Mouse (Mus musculus): ENCODE data around the gene Grik5. TPM values are rescaled to one million over a fixed set of nuclear protein-coding genes. Genes with fewer than 3 reads are reported as not detected.
A peak's percentile ranks its signal among the peaks of the same experiment; 100 is the strongest.
"Not testable (repeated sequence)": the region's sequence is repeated elsewhere in the genome, so short reads cannot be mapped to it uniquely, and the experiment has no call there.

Grik5 gene
- polyA plus RNA-seq, 1 experiment from 2014 or later: 12.8 TPM

DNA sequence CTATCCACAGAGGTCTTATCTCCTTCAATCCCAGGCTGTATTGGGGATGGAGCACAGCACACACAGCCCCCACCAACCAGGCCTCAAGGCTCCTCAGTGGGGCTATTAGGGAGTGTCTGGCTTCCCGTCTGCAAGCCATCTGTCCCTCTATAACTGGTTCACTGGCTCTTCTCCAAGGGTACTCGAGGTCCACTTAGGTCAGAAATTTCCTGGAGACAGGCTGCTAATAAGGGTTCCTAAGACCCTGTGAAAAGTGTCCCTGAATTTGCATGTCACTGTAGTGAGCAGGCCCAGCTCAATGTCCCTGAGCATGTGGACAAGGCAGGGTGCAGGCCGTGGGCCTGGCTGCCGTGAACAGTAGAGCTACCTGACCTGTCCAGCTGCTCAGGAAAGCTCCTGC, 15.2 kb downstream of the Grik5 start:
- H3K27ac ChIP-seq: no peak overlapping the region
- 82% methylated on average over 4 of the region's 4 CpGs for WGBS
- no peak for ATAC-seq

DNA sequence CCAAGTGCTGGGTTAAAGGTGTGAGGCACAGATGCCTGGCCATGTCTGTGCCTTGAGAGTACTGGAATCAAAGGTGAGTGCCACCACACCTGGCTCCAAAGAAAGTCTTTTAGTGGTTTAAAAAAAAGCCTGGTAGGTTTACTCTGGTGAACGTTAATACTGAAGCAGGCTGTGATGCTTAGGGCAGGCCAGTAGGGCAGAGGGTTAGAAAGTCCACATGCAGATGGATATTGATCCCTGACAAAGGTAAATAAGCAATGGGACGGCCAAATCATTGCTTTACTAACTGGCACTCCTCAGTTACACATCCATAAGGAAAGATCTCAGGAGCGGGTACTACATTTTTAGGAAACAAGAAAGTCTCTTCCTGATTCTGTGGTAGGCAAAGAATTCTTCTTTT, 19.6 kb downstream of the Grik5 start:
- Histone ChIP-seq H3K4me3 (no peak overlapping the region), H3K27me3 (no peaks in the 10 kb centered on the region), H3K27ac (no peak overlapping the region), H3K9me3 (replicated peaks) (no peaks in the 10 kb centered on the region), H3K4me1 (no peaks in the 10 kb centered on the region), H3K9ac (no peak overlapping the region), H3K36me3 (ENCODE audit: poor library complexity, severe bottlenecking) (peaks cover 95% of the 10 kb centered on the region), H3K4me2 (no peak overlapping the region)
- no peak for ATAC-seq
- WGBS: 89% methylated on average over 3 of the region's 3 CpGs

More for the DNA sequence above, 15.2 kb downstream of the Grik5 start:
- no peak overlapping the region for H3K4me2 ChIP-seq
- H3K27me3 ChIP-seq: no peaks in the 10 kb centered on the region
- no peak overlapping the region for H3K4me3 ChIP-seq
- H3K9ac ChIP-seq: no peak overlapping the region
- H3K9me3 ChIP-seq (replicated peaks): no peaks in the 10 kb centered on the region
- H3K36me3 ChIP-seq (ENCODE audit: poor library complexity, severe bottlenecking): peaks cover 98% of the 10 kb centered on the region
- H3K4me1 ChIP-seq: no peaks in the 10 kb centered on the region

- H3K4me2 ChIP-seq: no peak overlapping the region
- H3K4me3 ChIP-seq: no peak overlapping the region
- peaks cover 95% of the 10 kb centered on the region for H3K36me3 ChIP-seq (ENCODE audit: poor library complexity, severe bottlenecking)
- 85% methylated on average over 16 of the region's 16 CpGs for WGBS
- no peaks in the 10 kb centered on the region for H3K27me3 ChIP-seq
- no peak overlapping the region for H3K27ac ChIP-seq
- no peaks in the 10 kb centered on the region for H3K9me3 ChIP-seq (replicated peaks)
- peak overlapping the region; percentile 37; the same call in 1 of the 2 replicates for H3K9ac ChIP-seq
- no peak for ATAC-seq
- no peaks in the 10 kb centered on the region for H3K4me1 ChIP-seq
Measured at GRCm38 (mm10) chr7:25049295-25049930, 22.7 kb downstream of the Grik5 start.

DNA sequence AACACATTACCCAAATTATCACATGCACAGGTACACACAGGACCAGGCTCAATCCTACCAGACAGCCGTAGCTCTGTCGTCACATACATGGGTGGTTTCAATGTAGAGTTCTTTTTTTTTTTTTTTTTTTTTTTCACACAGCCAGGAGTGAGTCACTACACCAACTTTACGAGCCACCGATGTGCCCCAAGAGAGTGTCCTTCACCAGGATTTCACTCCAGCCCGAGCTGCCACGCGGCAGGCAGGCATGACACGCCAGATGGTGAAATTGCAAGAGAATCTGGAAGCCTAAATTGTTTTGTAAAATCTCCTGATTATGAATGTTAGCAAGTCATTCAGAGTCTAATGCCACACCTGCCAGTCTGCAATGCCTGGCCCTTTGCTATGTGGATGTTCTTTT, 24.8 kb downstream of the Grik5 start:
- Histone ChIP-seq H3K36me3 (ENCODE audit: poor library complexity, severe bottlenecking) (peaks cover 97% of the 10 kb centered on the region), H3K4me1 (no peaks in the 10 kb centered on the region), H3K4me2 (no peak overlapping the region), H3K27ac (no peak overlapping the region), H3K27me3 (no peaks in the 10 kb centered on the region), H3K9me3 (replicated peaks) (no peaks in the 10 kb centered on the region), H3K4me3 (no peak overlapping the region), H3K9ac (no peak overlapping the region)
- ATAC-seq: no peak
- 85% methylated on average over 8 of the region's 8 CpGs for WGBS

GRCm38 (mm10) chr7:25044599-25044998, 27.5 kb downstream of the Grik5 start:
- not testable (repeated sequence) for H3K27ac ChIP-seq; H3K9ac ChIP-seq; H3K9me3 ChIP-seq (replicated peaks); H3K27me3 ChIP-seq; H3K4me2 ChIP-seq; H3K4me1 ChIP-seq; H3K4me3 ChIP-seq; ATAC-seq
- WGBS: 91% methylated on average over 7 of the region's 7 CpGs
- peaks cover 99% of the 10 kb centered on the region for H3K36me3 ChIP-seq (ENCODE audit: poor library complexity, severe bottlenecking)

DNA sequence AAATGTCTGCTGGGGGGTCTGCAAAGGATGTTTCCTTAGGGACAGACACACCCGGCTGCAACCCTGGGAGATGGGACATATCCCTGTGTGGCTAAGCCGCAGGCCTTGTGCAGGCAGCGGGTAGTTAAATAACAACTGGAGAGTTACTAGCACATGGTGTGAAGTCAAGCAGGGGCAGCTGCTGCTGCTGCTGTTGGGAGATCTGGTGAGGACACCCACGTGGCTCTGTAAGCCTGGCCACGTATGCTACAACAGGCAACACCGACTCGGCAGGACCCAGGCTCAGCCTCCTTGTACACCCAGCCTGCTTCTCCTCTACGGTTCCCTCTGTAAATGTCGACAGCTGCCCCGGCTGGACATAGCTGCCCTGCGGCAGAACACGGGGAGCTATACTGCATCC, 30.2 kb downstream of the Grik5 start:
- no peak for ATAC-seq

GRCm38 (mm10) chr7:25035916-25036315, 36.2 kb downstream of the Grik5 start:
- peak overlapping the region; percentile 65 for H3K27ac ChIP-seq
- H3K4me2 ChIP-seq: no peak overlapping the region
- H3K36me3 ChIP-seq (ENCODE audit: poor library complexity, severe bottlenecking): peaks cover 95% of the 10 kb centered on the region
- no peaks in the 10 kb centered on the region for H3K27me3 ChIP-seq
- 56% methylated on average over 7 of the region's 7 CpGs for WGBS
- no peak overlapping the region; the same call in 1 of the 2 replicates for H3K9ac ChIP-seq
- no peak overlapping the region for H3K4me3 ChIP-seq
- ATAC-seq: no peak
- no peaks in the 10 kb centered on the region for H3K4me1 ChIP-seq
- no peaks in the 10 kb centered on the region for H3K9me3 ChIP-seq (replicated peaks)

More for the DNA sequence above, 30.2 kb downstream of the Grik5 start:
- WGBS: 91% methylated on average over 12 of the region's 12 CpGs
- H3K4me1 ChIP-seq: no peaks in the 10 kb centered on the region
- peaks cover 98% of the 10 kb centered on the region for H3K36me3 ChIP-seq (ENCODE audit: poor library complexity, severe bottlenecking)
- no peaks in the 10 kb centered on the region for H3K9me3 ChIP-seq (replicated peaks)
- no peak overlapping the region for H3K9ac ChIP-seq
- H3K27ac ChIP-seq: no peak overlapping the region
- H3K27me3 ChIP-seq: no peaks in the 10 kb centered on the region
- H3K4me2 ChIP-seq: no peak overlapping the region
- H3K4me3 ChIP-seq: no peak overlapping the region

- Histone ChIP-seq H3K4me3 (no peak overlapping the region), H3K4me2 (no peak overlapping the region), H3K4me1 (no peaks in the 10 kb centered on the region), H3K9ac (no peak overlapping the region), H3K9me3 (replicated peaks) (no peaks in the 10 kb centered on the region), H3K27ac (no peak overlapping the region), H3K27me3 (no peaks in the 10 kb centered on the region), H3K36me3 (ENCODE audit: poor library complexity, severe bottlenecking) (peaks cover 88% of the 10 kb centered on the region)
- WGBS: 93% methylated on average over 4 of the region's 4 CpGs
- no peak for ATAC-seq
Measured at GRCm38 (mm10) chr7:25034796-25035195, 37.4 kb downstream of the Grik5 start.

- Histone ChIP-seq H3K27me3 (no peaks in the 10 kb centered on the region), H3K27ac (no peak overlapping the region), H3K4me3 (no peak overlapping the region), H3K4me1 (no peaks in the 10 kb centered on the region), H3K9me3 (replicated peaks) (no peaks in the 10 kb centered on the region), H3K36me3 (ENCODE audit: poor library complexity, severe bottlenecking) (peaks cover 76% of the 10 kb centered on the region), H3K4me2 (no peak overlapping the region), H3K9ac (no peak overlapping the region)
- ATAC-seq: no peak
- 56% methylated on average over 3 of the region's 3 CpGs for WGBS
Measured at GRCm38 (mm10) chr7:25031528-25031927, 40.6 kb downstream of the Grik5 start.

GRCm38 (mm10) chr7:25030032-25030753, 42.0 kb downstream of the Grik5 start:
- no peak overlapping the region for H3K4me2 ChIP-seq
- H3K36me3 ChIP-seq (ENCODE audit: poor library complexity, severe bottlenecking): peaks cover 71% of the 10 kb centered on the region
- H3K9ac ChIP-seq: no peak overlapping the region
- H3K4me1 ChIP-seq: no peaks in the 10 kb centered on the region
- no peaks in the 10 kb centered on the region for H3K9me3 ChIP-seq (replicated peaks)
- peak overlapping the region; percentile 59 for H3K27ac ChIP-seq
- no peaks in the 10 kb centered on the region for H3K27me3 ChIP-seq
- no peak overlapping the region for H3K4me3 ChIP-seq
- ATAC-seq: peak; percentile 44; the same call in 1 of the 2 replicates
- WGBS: 47% methylated on average over 5 of the region's 5 CpGs

GRCm38 (mm10) chr7:25026452-25026851, 45.7 kb downstream of the Grik5 start:
- no peaks in the 10 kb centered on the region for H3K27me3 ChIP-seq
- no peaks in the 10 kb centered on the region for H3K4me1 ChIP-seq
- ATAC-seq: no peak
- H3K4me3 ChIP-seq: no peak overlapping the region
- H3K36me3 ChIP-seq (ENCODE audit: poor library complexity, severe bottlenecking): peaks cover 75% of the 10 kb centered on the region
- H3K27ac ChIP-seq: no peak overlapping the region
- H3K4me2 ChIP-seq: no peak overlapping the region
- no peaks in the 10 kb centered on the region for H3K9me3 ChIP-seq (replicated peaks)
- 76% methylated on average over 7 of the region's 7 CpGs for WGBS
- no peak overlapping the region for H3K9ac ChIP-seq

- Histone ChIP-seq H3K9me3 (replicated peaks) (no peaks in the 10 kb centered on the region), H3K36me3 (ENCODE audit: poor library complexity, severe bottlenecking) (peaks cover 75% of the 10 kb centered on the region)
- 60% methylated on average over 10 of the region's 10 CpGs for WGBS
Measured at GRCm38 (mm10) chr7:25025855-25026439, 46.2 kb downstream of the Grik5 start.

More at GRCm38 (mm10) chr7:25025855-25026439, 46.2 kb downstream of the Grik5 start:
- Histone ChIP-seq H3K4me3 (no peak overlapping the region), H3K27ac (no peak overlapping the region), H3K4me2 (no peak overlapping the region), H3K9ac (no peak overlapping the region), H3K4me1 (no peaks in the 10 kb centered on the region), H3K27me3 (no peaks in the 10 kb centered on the region)
- ATAC-seq: no peak

Measured in forebrain, embryonic 13.5 days (tissue).